Comparison of ENCODE assay signal across 15 mouse cellular contexts in genomic region chr9:121060331-121060730, GRCm38 (mm10).
"Had no signal": no experiment of that assay in that cellular context is flagged by ENCODE, and none has a peak within 500 bp of the region (broad histone marks: within the 10 kb centered on the region; RNA-seq: fewer than 3 reads in every experiment).

No protein-coding gene starts in this region.

- H3K27me3 ChIP-seq: neural tube, embryonic 13.5 days; neural tube, embryonic 15.5 days; stomach, embryonic 15.5 days had no signal

- DNase-seq: retina, postnatal 1 day; right cerebral cortex, adult 18-20 months; right cerebral cortex, postnatal 14 days; right cerebral cortex, postnatal 25 days; right cerebral cortex, postnatal 4 days; spleen, adult 18-20 months; thymus, adult 18-20 months; thymus, adult 2 months; thymus, postnatal 25 days; thymus, postnatal 36 days; thymus, postnatal 4 days had no signal

- H3K27ac ChIP-seq: neural tube, embryonic 15.5 days; stomach, embryonic 15.5 days; stomach, postnatal 0 days had no signal

- H3K4me2 ChIP-seq: neural tube, embryonic 13.5 days; neural tube, embryonic 15.5 days; stomach, embryonic 15.5 days had no signal

- H3K36me3 ChIP-seq: neural tube, embryonic 13.5 days; neural tube, embryonic 15.5 days; stomach, embryonic 15.5 days had no signal

- H3K4me3 ChIP-seq: neural tube, embryonic 13.5 days; neural tube, embryonic 15.5 days; stomach, embryonic 15.5 days had no signal

- H3K9ac ChIP-seq: neural tube, embryonic 13.5 days; neural tube, embryonic 15.5 days; stomach, embryonic 15.5 days had no signal

- H3K9me3 ChIP-seq: neural tube, embryonic 13.5 days; neural tube, embryonic 15.5 days; stomach, embryonic 15.5 days had no signal

- H3K4me1 ChIP-seq: stomach, embryonic 15.5 days had no signal
